Mouse (Mus musculus) heart, postnatal 25 days (tissue): ENCODE measurements around the gene Ap3d1. TPM values are rescaled to one million over a fixed set of nuclear protein-coding genes. Genes with fewer than 3 reads are reported as not detected.

ENCODE experiments used
- DNase-seq: peaks from one replicate; pipeline ENCODE4 v3.0.0; 2022; ENCODE audit warnings: low spot score
- intact Hi-C: fragments of 180-260 bp; cut with DNase I; formaldehyde crosslinking; loops from one replicate; pipeline ENCODE4 v1.15.1; 2025
- total RNA-seq, 2 experiments: library from RNA; stranded (reverse); gene quantifications; 2 replicates each; pipeline ENCODE4 v1.2.3; 2021

The Ap3d1 gene
- total RNA-seq, 2 experiments from 2014 or later = 39.8 to 44.2 TPM

GRCm38 (mm10) chr10:80727369-80728127 is 14.5 kb downstream of the Ap3d1 start:
- no peak for DNase-seq
- intact Hi-C loops = no loop called here

- intact Hi-C loops = no loop called here
- no peak for DNase-seq
These were observed 24.8 kb downstream of the Ap3d1 start for GRCm38 (mm10) chr10:80717281-80717680.

GRCm38 (mm10) chr10:80710834-80711233 is 31.2 kb downstream of the Ap3d1 start:
- DNase-seq = no peak

GRCm38 (mm10) chr10:80705479-80705878 is 36.6 kb downstream of the Ap3d1 start:
- intact Hi-C loops = no loop called here
- no peak for DNase-seq

More at GRCm38 (mm10) chr10:80710834-80711233, 31.2 kb downstream of the Ap3d1 start:
- intact Hi-C loops = no loop called here

- intact Hi-C loops = no loop called here
These were observed 37.0 kb downstream of the Ap3d1 start for GRCm38 (mm10) chr10:80705033-80705432.

GRCm38 (mm10) chr10:80704418-80704817 is 37.6 kb downstream of the Ap3d1 start:
- intact Hi-C loops = loop anchor here (5.0 kb wide), 1 partner anchor 38 kb away; the partner anchor contains the start of gene Ap3d1
- DNase-seq = no peak

More at GRCm38 (mm10) chr10:80705033-80705432, 37.0 kb downstream of the Ap3d1 start:
- DNase-seq = no peak

GRCm38 (mm10) chr10:80703643-80704042 is 38.4 kb downstream of the Ap3d1 start:
- intact Hi-C loops = loop anchor here (5.0 kb wide), 1 partner anchor 39 kb away; the partner anchor contains the start of gene Ap3d1

GRCm38 (mm10) chr10:80702536-80703390 is 39.3 kb downstream of the Ap3d1 start:
- peak; percentile 91 for DNase-seq
- intact Hi-C loops = loop anchor here (5.0 kb wide), 1 partner anchor 40 kb away; the partner anchor contains the start of gene Ap3d1

More at GRCm38 (mm10) chr10:80703643-80704042, 38.4 kb downstream of the Ap3d1 start:
- no peak for DNase-seq

GRCm38 (mm10) chr10:80701721-80702535 is 40.1 kb downstream of the Ap3d1 start, which contains the start of the genes Mob3a and Izumo4:
Mob3a (minus strand) TSS chr10:80701977.
Izumo4 (plus strand) TSS chr10:80702184.
- DNase-seq = peak; percentile 100
- intact Hi-C loops = loop anchor here (5.0 kb wide), 1 partner anchor 40 kb away; the partner anchor contains the start of gene Ap3d1

GRCm38 (mm10) chr10:80700732-80701131 is 41.3 kb downstream of the Ap3d1 start:
- no peak for DNase-seq
- intact Hi-C loops = loop anchor here (5.0 kb wide), 1 partner anchor 42 kb away; the partner anchor contains the start of gene Ap3d1

GRCm38 (mm10) chr10:80700038-80700504 is 42.0 kb downstream of the Ap3d1 start:
- no peak for DNase-seq
- intact Hi-C loops = loop anchor here (5.0 kb wide), 1 partner anchor 42 kb away; the partner anchor contains the start of gene Ap3d1

- intact Hi-C loops = no loop called here
- no peak for DNase-seq
These were observed 43.5 kb downstream of the Ap3d1 start for GRCm38 (mm10) chr10:80698605-80699004.

- intact Hi-C loops = no loop called here
- DNase-seq = no peak
These were observed 44.3 kb downstream of the Ap3d1 start for GRCm38 (mm10) chr10:80697812-80698211.

- intact Hi-C loops = no loop called here
- no peak for DNase-seq
These were observed 44.7 kb downstream of the Ap3d1 start for GRCm38 (mm10) chr10:80697393-80697787.

- intact Hi-C loops = no loop called here
- DNase-seq = no peak
These were observed 45.3 kb downstream of the Ap3d1 start for GRCm38 (mm10) chr10:80696502-80697392.

- intact Hi-C loops = no loop called here
- DNase-seq = no peak
These were observed 46.1 kb downstream of the Ap3d1 start for GRCm38 (mm10) chr10:80695801-80696501.

GRCm38 (mm10) chr10:80695186-80695585 is 46.9 kb downstream of the Ap3d1 start:
- intact Hi-C loops = no loop called here
- peak; percentile 53 for DNase-seq
